8 mouse cellular contexts compared by ENCODE assay signal in the genomic region with DNA sequence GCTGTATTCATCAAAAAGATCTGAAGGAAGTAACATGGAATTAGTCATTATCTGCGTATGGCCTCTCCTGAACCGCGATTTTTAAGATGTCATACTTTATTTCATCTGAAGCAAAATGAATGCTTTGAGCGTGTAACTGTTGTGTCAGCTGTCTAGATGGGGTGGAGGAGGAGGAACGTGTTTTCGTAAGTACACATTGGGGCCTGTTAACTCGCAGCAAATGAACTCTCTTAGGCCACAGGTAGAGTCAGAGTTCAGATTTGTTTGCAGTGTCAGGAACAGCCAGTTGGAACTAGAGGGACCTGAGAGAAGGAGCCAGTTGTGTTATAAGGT. TPM values are rescaled to one million over a fixed set of nuclear protein-coding genes. Genes with fewer than 3 reads are reported as not detected.
DNase-seq lines count a peak whose midpoint lies in the region; ATAC-seq and TF ChIP-seq lines count a peak whose summit lies in the region.

No protein-coding gene starts in this region.

- no peak for TF ChIP-seq CTCF in thymus, adult 2 months (IDR thresholded peaks at IDR 0.05; ENCODE audit: borderline replicate concordance, control insufficient read depth, extremely low read depth, insufficient read depth, low read length, poor library complexity)
- no peak for TF ChIP-seq CTCF in hindbrain, postnatal 0 days (IDR thresholded peaks at IDR 0.05; ENCODE audit: low read depth)
- TF ChIP-seq CTCF in lung, postnatal 0 days (IDR thresholded peaks at IDR 0.05) = no peak

- peak overlapping the region; percentile 89 for H3K9ac ChIP-seq in hindbrain, postnatal 0 days (replicated peaks; ENCODE audit: low read length)
- H3K9ac ChIP-seq in lung, postnatal 0 days (replicated peaks; ENCODE audit: low read depth) = 0 out of 2 replicates have a peak overlapping the region, but pooled peaks have one; percentile 80
- peak overlapping the region; percentile 82; the same call in 1 of the 2 replicates for H3K9ac ChIP-seq in stomach, embryonic 15.5 days

- DNase-seq in thymus, adult 2 months = no peak
- DNase-seq in thymus, adult 18-20 months = no peak
- peak; percentile 9 for DNase-seq in embryo, embryonic 11.5 days (ENCODE audit: low read depth, low spot score)
- peak; percentile 12 for DNase-seq in hindbrain, postnatal 0 days (ENCODE audit: low spot score)
- peak; percentile 36 for DNase-seq in lung, postnatal 0 days (ENCODE audit: low spot score)
- DNase-seq in gastrocnemius, postnatal 25 days = no peak
- DNase-seq in ovary, postnatal 14 days (ENCODE audit: low spot score) = no peak

- H3K9me3 ChIP-seq in hindbrain, postnatal 0 days (ENCODE audit: low read length) = no peaks in the 10 kb centered on the region
- H3K9me3 ChIP-seq in lung, postnatal 0 days (ENCODE audit: low read length) = no peaks in the 10 kb centered on the region
- H3K9me3 ChIP-seq in stomach, embryonic 15.5 days = no peaks in the 10 kb centered on the region

- no peak for TF ChIP-seq EP300 in lung, postnatal 0 days (IDR thresholded peaks at IDR 0.05)

- WGBS in thymus, adult 2 months = 4% methylated on average over 7 of the region's 7 CpGs
- 1% methylated on average over 7 of the region's 7 CpGs for WGBS in hindbrain, postnatal 0 days
- WGBS in lung, postnatal 0 days = 11% methylated on average over 7 of the region's 7 CpGs
- 13% methylated on average over 7 of the region's 7 CpGs for WGBS in stomach, embryonic 15.5 days

- H3K4me3 ChIP-seq in thymus, adult 2 months (ENCODE audit: control insufficient read depth, insufficient read depth, low read length) = peak overlapping the region; percentile 97
- peak overlapping the region; percentile 95 for H3K4me3 ChIP-seq in hindbrain, postnatal 0 days (ENCODE audit: low read length)
- H3K4me3 ChIP-seq in lung, postnatal 0 days (ENCODE audit: low read depth, low read length) = peak overlapping the region; percentile 88
- peak overlapping the region; percentile 89 for H3K4me3 ChIP-seq in stomach, embryonic 15.5 days (replicated peaks)

- no peak overlapping the region for H3K27ac ChIP-seq in thymus, adult 2 months (ENCODE audit: control insufficient read depth, insufficient read depth, low read length)
- H3K27ac ChIP-seq in hindbrain, postnatal 0 days = no peak overlapping the region; the same call in 1 of the 2 replicates
- H3K27ac ChIP-seq in lung, postnatal 0 days (ENCODE audit: low read length) = no peak overlapping the region
- H3K27ac ChIP-seq in stomach, embryonic 15.5 days = no peak overlapping the region

- no peak for ATAC-seq in hindbrain, postnatal 0 days
- ATAC-seq in lung, postnatal 0 days = no peak
- ATAC-seq in stomach, embryonic 15.5 days (ENCODE audit: insufficient read depth, low FRiP score, low read depth) = no peak

- H3K27me3 ChIP-seq in thymus, adult 2 months (ENCODE audit: control insufficient read depth, insufficient read depth, low read length) = no peaks in the 10 kb centered on the region; the same call in 1 of the 2 replicates
- no peaks in the 10 kb centered on the region for H3K27me3 ChIP-seq in hindbrain, postnatal 0 days (ENCODE audit: insufficient read depth, low read length)
- H3K27me3 ChIP-seq in lung, postnatal 0 days (replicated peaks; ENCODE audit: insufficient read depth, low read length) = no peaks in the 10 kb centered on the region
- H3K27me3 ChIP-seq in stomach, embryonic 15.5 days (replicated peaks) = peaks cover 11% of the 10 kb centered on the region

- peak overlapping the region; percentile 76 for H3K4me2 ChIP-seq in hindbrain, postnatal 0 days (ENCODE audit: low read depth, low read length)
- peak overlapping the region; percentile 86 for H3K4me2 ChIP-seq in lung, postnatal 0 days (replicated peaks; ENCODE audit: low read depth, low read length)
- H3K4me2 ChIP-seq in stomach, embryonic 15.5 days = peak overlapping the region; percentile 92

- TF ChIP-seq POLR2A in thymus, adult 2 months (IDR thresholded peaks at IDR 0.05; ENCODE audit: control insufficient read depth, extremely low read depth, insufficient read depth, low read length, poor library complexity) = no peak

- no peaks in the 10 kb centered on the region for H3K36me3 ChIP-seq in thymus, adult 2 months (ENCODE audit: control insufficient read depth, insufficient read depth, low read length)
- H3K36me3 ChIP-seq in hindbrain, postnatal 0 days (ENCODE audit: insufficient read depth, low read length) = no peaks in the 10 kb centered on the region
- no peaks in the 10 kb centered on the region for H3K36me3 ChIP-seq in lung, postnatal 0 days (ENCODE audit: insufficient read depth, low read length)
- H3K36me3 ChIP-seq in stomach, embryonic 15.5 days = no peaks in the 10 kb centered on the region

- no peaks in the 10 kb centered on the region; the same call in 1 of the 2 replicates for H3K4me1 ChIP-seq in thymus, adult 2 months (replicated peaks; ENCODE audit: control insufficient read depth, insufficient read depth, low read length)
- no peaks in the 10 kb centered on the region for H3K4me1 ChIP-seq in hindbrain, postnatal 0 days (ENCODE audit: insufficient read depth, low read length)
- H3K4me1 ChIP-seq in lung, postnatal 0 days (ENCODE audit: insufficient read depth, low read depth, low read length) = no peaks in the 10 kb centered on the region
- 0 out of 2 replicates have a peak, but pooled peaks cover 8% of the 10 kb centered on the region for H3K4me1 ChIP-seq in stomach, embryonic 15.5 days

RNA-seq across cellular contexts. Expression of a gene that starts 2.3 kb away (rescaled TPM):
- 3.2 and 4.0 TPM in 2 replicates for polyA plus RNA-seq in thymus, adult 2 months (2012; rRNA removed)
- total RNA-seq in hindbrain, postnatal 0 days (2014; rRNA removed) = 5.8 and 9.7 TPM in 2 replicates
- 13.3 and 13.4 TPM in 2 replicates for polyA plus RNA-seq in hindbrain, postnatal 0 days (2015; fragmentation: Nextera tagmentation; extraction: Ambion mirVana)
- 8.2 and 8.9 TPM in 2 replicates for polyA plus RNA-seq in lung, postnatal 0 days (2015; fragmentation: Nextera tagmentation; extraction: Ambion mirVana)
- polyA plus RNA-seq in stomach, embryonic 15.5 days (2015; fragmentation: Nextera tagmentation; extraction: Ambion mirVana) = 12.1 and 12.2 TPM in 2 replicates
- 1 to 10 TPM; 7.6 to 7.9 TPM for total RNA-seq in gastrocnemius, postnatal 25 days (2021)

Comparison
In these comparisons a context has a peak if more than half of its experiments do, and no peak if none do; other contexts are left out.
1. DNase-seq: peak in embryo, embryonic 11.5 days (single experiment), hindbrain, postnatal 0 days (single experiment) and lung, postnatal 0 days (single experiment); none in thymus, adult 2 months (single experiment), thymus, adult 18-20 months (0 of 2), gastrocnemius, postnatal 25 days (single experiment) and ovary, postnatal 14 days (single experiment).
2. Peak in every context shown above with its lines, with median percentiles within 50 percentile points of each other: H3K4me3 ChIP-seq, H3K4me2 ChIP-seq and H3K9ac ChIP-seq.